Mouse (Mus musculus) 3T3-L1 (cell line): ENCODE results near the gene Ghrhr.

Source experiments
- DNase-seq: peaks from one replicate; pipeline ENCODE4 v3.0.0-alpha.2; 2015; ENCODE audit warnings: low read depth, low spot score

The Ghrhr gene

DNA sequence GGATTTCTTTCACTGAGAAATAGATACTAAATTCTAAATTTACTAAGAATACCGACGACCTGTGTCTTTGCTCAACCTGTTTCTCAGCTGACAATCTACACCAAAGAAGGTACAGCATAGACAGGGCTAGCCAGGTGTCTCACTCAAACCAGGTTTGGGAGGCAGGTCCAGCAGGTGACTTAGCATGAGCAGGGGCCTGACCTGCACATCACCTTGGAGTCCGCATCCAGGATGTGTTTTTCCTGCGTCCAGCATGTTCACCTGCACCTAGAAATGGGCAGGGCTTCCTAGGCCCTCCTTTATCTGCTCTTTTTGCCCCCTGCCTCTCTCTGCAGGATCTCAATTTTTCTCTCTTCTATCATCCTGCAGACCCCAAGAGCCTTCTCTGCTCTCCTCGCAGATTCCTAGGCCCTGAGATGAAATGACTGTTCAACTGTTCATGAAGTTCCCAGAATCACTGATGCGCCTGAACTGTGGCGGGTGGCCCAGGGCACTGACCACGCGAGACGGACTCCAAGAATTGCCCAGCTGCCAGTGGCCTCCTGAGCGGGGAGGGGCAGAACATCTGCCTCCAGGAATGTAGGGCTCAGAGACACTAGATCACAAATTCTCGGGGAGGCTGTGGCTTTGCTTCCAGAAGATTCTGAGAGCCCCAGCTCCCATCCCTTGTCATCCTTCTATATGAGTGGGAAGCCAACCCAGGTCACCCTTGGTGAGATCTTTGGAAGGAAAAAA lies 22.2 kb upstream of the Ghrhr start:
- DNase-seq, result no peak

DNA sequence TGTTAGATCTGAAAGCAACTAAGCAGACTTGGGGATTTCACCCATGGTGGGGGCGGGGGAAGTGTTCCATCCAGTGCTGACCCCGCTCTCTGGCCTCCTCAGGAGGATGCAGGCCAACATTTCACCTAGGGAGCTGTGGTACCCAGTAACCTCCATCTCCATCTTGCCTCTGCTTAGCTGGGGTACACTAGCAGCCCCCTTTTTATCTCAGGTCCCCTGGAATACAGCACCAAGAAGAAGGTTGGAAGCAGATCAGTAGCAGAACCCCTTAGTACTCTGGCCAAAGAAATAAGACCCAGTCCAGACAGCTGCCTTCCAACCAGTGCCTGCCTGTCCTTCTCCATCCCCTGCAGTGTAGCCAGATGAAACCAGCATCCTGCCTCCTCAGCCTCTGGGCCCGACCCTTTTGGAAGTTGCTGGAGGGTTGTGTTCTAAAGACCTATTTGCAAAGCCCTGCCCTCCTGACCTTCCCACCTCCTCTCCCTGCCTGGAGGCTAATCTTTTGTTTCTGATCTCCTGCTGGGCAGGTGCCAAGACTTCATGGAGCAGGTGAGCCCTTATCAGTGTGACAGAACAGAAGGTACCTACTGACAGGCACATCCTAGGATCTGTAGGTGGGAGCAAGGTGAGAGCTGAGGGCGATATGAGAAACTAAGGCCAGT lies 21.5 kb upstream of the Ghrhr start:
- no peak for DNase-seq

DNA sequence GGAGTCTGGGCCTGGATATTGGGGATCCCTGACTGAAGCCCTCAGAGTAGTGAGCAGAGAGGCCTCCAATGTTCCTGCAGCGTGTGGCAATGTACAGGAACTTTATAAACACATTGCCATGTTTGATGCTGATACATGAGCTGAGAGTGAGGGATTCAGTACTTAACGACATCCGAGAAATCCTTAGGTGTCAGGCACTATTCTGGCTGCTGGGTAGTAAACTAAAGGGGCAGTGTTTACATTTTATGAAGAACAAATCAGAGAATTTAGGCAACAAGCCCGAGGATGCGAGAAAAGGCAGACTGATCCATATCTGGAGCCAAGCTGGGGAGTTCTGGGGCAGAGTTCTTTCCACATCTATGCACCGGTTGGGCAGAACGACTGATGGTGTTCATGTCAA lies 20.5 kb upstream of the Ghrhr start:
- DNase-seq, result no peak

GRCm38 (mm10) chr6:55356017-55356703 lies 19.9 kb upstream of the Ghrhr start:
- no peak for DNase-seq

- peak; percentile 32 for DNase-seq
Observed at GRCm38 (mm10) chr6:55356976-55357635, 19.0 kb upstream of the Ghrhr start.

- no peak for DNase-seq
Observed at GRCm38 (mm10) chr6:55357636-55358031, 18.5 kb upstream of the Ghrhr start.

DNA sequence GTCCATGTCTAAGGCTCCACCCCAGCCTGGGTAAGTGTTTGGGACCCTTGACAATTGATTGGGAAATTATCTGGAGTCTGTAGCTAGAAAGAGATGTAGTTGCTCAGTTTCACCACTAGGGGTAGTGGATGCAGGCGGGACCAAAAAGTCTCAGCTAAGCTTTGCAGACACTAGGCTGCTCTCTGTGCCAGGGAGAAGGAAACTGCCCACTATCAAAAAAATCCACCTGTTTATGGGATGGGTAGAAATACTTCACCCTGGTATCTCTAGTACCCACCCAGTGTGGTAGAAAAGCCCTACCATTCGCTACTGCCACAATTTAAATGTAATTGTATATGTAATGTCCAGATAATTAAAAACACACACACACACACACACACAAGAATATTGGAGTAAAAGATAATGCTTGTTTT lies 17.4 kb upstream of the Ghrhr start:
- peak; percentile 64 for DNase-seq

DNA sequence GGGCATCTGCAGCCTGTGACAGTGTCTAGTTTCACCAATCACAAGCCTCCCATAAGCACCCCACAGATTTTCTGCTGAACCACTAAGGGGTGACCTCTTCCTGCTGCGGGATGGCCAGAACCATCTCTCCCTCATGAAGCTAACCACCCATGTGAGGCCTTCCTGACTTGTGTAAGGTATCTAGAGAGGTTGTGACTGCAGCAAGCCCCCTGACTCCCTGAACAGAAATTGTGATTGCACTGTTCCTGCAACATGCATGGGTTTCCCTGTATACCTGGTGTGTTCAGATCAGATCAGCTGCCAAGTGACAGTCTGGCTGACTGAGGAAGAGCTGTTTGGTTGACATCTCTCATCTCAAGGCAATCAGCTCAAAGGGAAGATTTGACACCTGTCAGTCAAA lies 13.4 kb upstream of the Ghrhr start:
- no peak for DNase-seq

- DNase-seq, result no peak
Observed at GRCm38 (mm10) chr6:55367126-55367525, 9.0 kb upstream of the Ghrhr start.

GRCm38 (mm10) chr6:55370831-55371230 lies 5.3 kb upstream of the Ghrhr start:
- no peak for DNase-seq

- peak; percentile 25 for DNase-seq
Observed at GRCm38 (mm10) chr6:55376511-55376910, 416 bp downstream of the Ghrhr start.

DNA sequence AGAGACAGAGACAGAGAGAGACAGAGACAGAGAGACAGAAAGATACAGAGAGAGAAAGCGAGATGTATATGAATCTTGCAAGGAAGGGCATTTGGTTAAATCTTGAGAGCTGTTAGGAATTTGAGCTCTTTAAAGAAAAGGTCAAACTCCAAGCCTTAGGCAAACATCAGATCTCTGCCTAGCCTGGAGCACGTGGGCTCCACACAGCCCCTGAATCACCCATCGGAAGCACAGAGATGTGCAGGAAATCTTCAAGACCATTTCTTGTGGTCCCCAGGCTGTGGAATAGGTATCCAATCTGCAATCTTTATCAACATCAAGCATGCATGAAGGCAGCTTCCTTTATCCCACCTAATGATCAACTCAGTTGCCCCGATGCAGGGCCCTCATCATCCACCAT lies 1.4 kb downstream of the Ghrhr start:
- DNase-seq, result no peak

DNA sequence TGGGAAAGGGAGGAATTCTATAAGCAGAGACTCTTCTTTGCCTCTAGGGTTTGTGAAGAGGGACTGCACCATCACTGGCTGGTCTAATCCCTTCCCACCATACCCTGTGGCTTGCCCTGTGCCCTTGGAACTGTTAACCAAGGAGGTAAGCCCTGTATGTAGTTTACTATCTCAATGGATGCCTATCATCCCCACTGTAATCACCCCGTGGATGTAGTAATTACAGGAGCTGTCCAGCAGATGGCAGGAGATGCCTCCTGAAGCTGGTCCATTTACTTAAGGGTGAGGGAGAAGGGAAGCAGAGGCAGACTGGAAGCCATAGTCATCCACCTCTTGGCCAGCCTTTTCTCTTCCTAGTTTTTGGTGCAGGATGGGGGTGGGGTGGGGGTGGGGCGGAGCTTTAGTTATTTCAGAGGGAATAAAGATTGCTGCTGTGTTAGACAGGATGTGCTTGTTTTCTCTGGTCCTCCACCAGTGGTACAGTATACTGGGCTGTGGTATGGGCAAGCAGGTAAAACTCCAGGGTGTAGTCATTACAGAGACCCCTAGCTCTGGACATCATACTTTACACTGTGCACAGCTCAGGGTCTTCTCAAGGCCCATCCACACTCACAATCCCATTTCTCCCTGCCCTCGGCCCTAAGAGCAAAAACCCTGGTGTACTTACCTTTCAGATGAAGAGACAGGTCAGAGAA lies 3.7 kb downstream of the Ghrhr start:
- peak; percentile 76 for DNase-seq

DNA sequence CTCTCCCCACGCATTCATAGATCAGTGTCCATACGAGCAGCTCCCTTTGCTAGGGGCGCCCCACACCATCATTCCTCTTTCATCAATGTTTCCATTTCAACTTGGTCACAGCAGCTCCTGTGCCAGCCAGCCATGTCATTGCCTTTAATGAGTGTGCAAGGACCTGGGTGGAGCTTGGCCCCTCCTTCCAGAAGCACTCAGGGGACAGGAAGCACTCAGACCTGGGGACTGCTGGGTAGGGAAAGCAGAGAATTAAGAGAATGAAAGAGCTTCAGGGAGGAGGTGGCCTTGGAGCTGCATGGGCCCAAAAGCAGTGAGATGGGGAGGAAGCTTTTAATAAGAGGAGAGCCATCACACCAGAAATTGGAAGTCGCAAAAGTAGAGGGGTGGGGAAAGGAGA lies 5.9 kb downstream of the Ghrhr start:
- DNase-seq, result no peak

GRCm38 (mm10) chr6:55383897-55384296 lies 7.8 kb downstream of the Ghrhr start:
- peak; percentile 82 for DNase-seq

- no peak for DNase-seq
Observed at GRCm38 (mm10) chr6:55384356-55384951, 8.4 kb downstream of the Ghrhr start.

DNA sequence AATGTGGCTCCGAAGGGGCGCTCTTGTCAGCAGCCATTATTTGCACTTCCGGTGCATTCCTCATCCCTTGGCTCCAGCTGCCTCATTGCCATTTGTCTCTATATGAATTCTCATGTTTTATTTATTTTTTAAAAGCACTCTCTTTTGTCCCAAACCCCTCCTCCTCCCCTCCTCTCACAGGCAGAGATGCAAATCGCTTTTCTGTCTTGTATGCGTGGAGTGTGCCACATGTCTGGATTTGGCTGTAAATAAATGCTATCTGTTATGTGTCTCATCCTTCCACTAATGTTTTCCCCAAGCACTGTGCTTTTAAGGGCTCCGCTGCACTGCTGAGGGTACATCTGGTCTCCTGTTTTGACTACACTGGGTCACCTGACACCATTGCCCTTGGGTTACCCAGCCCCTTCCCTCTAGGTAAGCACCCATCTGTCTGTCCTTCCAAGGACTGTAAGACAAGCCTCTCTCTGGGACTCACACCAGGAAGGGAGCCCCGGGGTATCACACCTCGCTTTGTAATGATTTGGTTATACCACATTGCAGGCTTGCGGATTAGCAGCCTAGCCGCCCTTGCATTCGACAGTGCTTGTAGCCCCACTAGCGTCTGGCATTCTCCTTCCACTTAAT lies 12.6 kb downstream of the Ghrhr start:
- no peak for DNase-seq

GRCm38 (mm10) chr6:55389321-55389720 lies 13.2 kb downstream of the Ghrhr start:
- DNase-seq, result no peak

GRCm38 (mm10) chr6:55391814-55392213 lies 15.7 kb downstream of the Ghrhr start:
- no peak for DNase-seq

GRCm38 (mm10) chr6:55392453-55392852 lies 16.4 kb downstream of the Ghrhr start:
- DNase-seq, result peak; percentile 93

- no peak for DNase-seq
Observed at GRCm38 (mm10) chr6:55394854-55395253, 18.8 kb downstream of the Ghrhr start.
